Mouse (Mus musculus) limb, embryonic 11.5 days (tissue): Measurements from ENCODE around the gene Aldh1a2. TPM values are rescaled to one million over a fixed set of nuclear protein-coding genes. Genes with fewer than 3 reads are reported as not detected.

Experiments used
- ATAC-seq: fragments of 200-750 bp; cut with Nextera tagmentation; 2 replicates; pipeline ENCODE4 v1.8.0; 2017; ENCODE audit warnings: low read depth; ENCODE audit not compliant: insufficient number of reproducible peaks, low FRiP score, low TSS enrichment
- DNase-seq: peaks from one replicate; pipeline ENCODE4 v3.0.0-alpha.2; 2015; ENCODE audit warnings: low spot score
- H3K27ac ChIP-seq: fragments of 300-500 bp; sonication (generic); replicated peaks from 2 replicates; pipeline ENCODE4 v1.5.1; 2014; ENCODE audit warnings: low read depth, mild to moderate bottlenecking, low read length
- H3K27me3 ChIP-seq: fragments of 300-500 bp; sonication (generic); 2 replicates; pipeline ENCODE4 v1.6.1; 2014; ENCODE audit warnings: mild to moderate bottlenecking, low read length, mixed read lengths; ENCODE audit not compliant: control insufficient read depth, insufficient read depth
- H3K36me3 ChIP-seq: fragments of 300-500 bp; sonication (generic); 2 replicates; pipeline ENCODE4 v1.6.1; 2014; ENCODE audit warnings: mild to moderate bottlenecking, low read length, moderate library complexity, mixed read lengths; ENCODE audit not compliant: control insufficient read depth, insufficient read depth
- H3K4me1 ChIP-seq: fragments of 300-500 bp; sonication (generic); 2 replicates; pipeline ENCODE4 v1.6.1; 2014; ENCODE audit warnings: low read length, mixed read lengths; ENCODE audit not compliant: control insufficient read depth, insufficient read depth
- H3K4me2 ChIP-seq: fragments of 300-500 bp; sonication (generic); 2 replicates; pipeline ENCODE4 v1.6.1; 2014; ENCODE audit warnings: low read depth, mild to moderate bottlenecking, moderate library complexity; ENCODE audit not compliant: severe bottlenecking
- H3K4me3 ChIP-seq: fragments of 300-500 bp; sonication (generic); 2 replicates; pipeline ENCODE4 v1.5.1; 2014; ENCODE audit warnings: low read depth, low read length
- H3K9ac ChIP-seq: fragments of 300-500 bp; sonication (generic); 2 replicates; pipeline ENCODE4 v1.6.1; 2014; ENCODE audit warnings: mild to moderate bottlenecking, low read length
- H3K9me3 ChIP-seq: fragments of 300-500 bp; sonication (generic); 2 replicates; pipeline ENCODE4 v1.6.1; 2016; ENCODE audit warnings: low read length; ENCODE audit not compliant: control insufficient read depth
- WGBS: fragments of 180-500 bp; shearing (Covaris S2); extraction: QIAGEN DNeasy Blood & Tissue Kit; methylation state at CpG from one replicate; pipeline ENCODE4 v1.1.7; 2014; 5-methylcytosine and 5-hydroxymethylcytosine counted together
- polyA plus RNA-seq: library from polyadenylated mRNA; unstranded; fragments of >200 nt; fragmentation: Nextera tagmentation; extraction: Ambion mirVana; gene quantifications from 2 replicates; pipeline ENCODE4 v1.2.1, GENCODE M21; 2014

Gene Aldh1a2
- polyA plus RNA-seq, 1 experiment from 2014 or later: 42.3 TPM

GRCm38 (mm10) chr9:71175686-71176085, 39.9 kb upstream of the Aldh1a2 start:
- ATAC-seq: no peak
- H3K36me3 ChIP-seq: no peaks in the 10 kb centered on the region
- WGBS: 88% methylated on average over 1 of the region's 1 CpGs
- no peaks in the 10 kb centered on the region for H3K4me1 ChIP-seq
- no peak overlapping the region for H3K4me3 ChIP-seq
- DNase-seq: no peak
- no peak overlapping the region for H3K9ac ChIP-seq
- H3K27ac ChIP-seq: no peak overlapping the region
- H3K4me2 ChIP-seq: no peak overlapping the region
- no peaks in the 10 kb centered on the region for H3K9me3 ChIP-seq
- H3K27me3 ChIP-seq: no peaks in the 10 kb centered on the region

- no peak overlapping the region for H3K4me2 ChIP-seq
- DNase-seq (no peak), ATAC-seq (no peak)
- 85% methylated on average over 6 of the region's 6 CpGs for whole genome bisulfite sequencing
- no peak overlapping the region for H3K4me3 ChIP-seq
- no peaks in the 10 kb centered on the region for H3K9me3 ChIP-seq
- no peak overlapping the region for H3K27ac ChIP-seq
- no peaks in the 10 kb centered on the region for H3K27me3 ChIP-seq
- no peaks in the 10 kb centered on the region for H3K4me1 ChIP-seq
- no peak overlapping the region for H3K9ac ChIP-seq
- no peaks in the 10 kb centered on the region for H3K36me3 ChIP-seq
Observed at GRCm38 (mm10) chr9:71179276-71179896, 36.2 kb upstream of the Aldh1a2 start.

- DNase-seq (no peak), ATAC-seq (no peak)
- Histone ChIP-seq H3K27ac (no peak overlapping the region), H3K4me3 (no peak overlapping the region), H3K9ac (no peak overlapping the region), H3K4me2 (no peak overlapping the region), H3K27me3 (no peaks in the 10 kb centered on the region), H3K36me3 (no peaks in the 10 kb centered on the region), H3K9me3 (no peaks in the 10 kb centered on the region), H3K4me1 (no peaks in the 10 kb centered on the region)
- 74% methylated on average over 8 of the region's 8 CpGs for WGBS
Observed at GRCm38 (mm10) chr9:71179964-71180700, 35.5 kb upstream of the Aldh1a2 start.

GRCm38 (mm10) chr9:71185285-71185684, 30.3 kb upstream of the Aldh1a2 start:
- no peak for DNase-seq
- H3K9me3 ChIP-seq: no peaks in the 10 kb centered on the region
- no peak overlapping the region for H3K9ac ChIP-seq
- H3K27me3 ChIP-seq: no peaks in the 10 kb centered on the region
- H3K4me2 ChIP-seq: no peak overlapping the region
- H3K27ac ChIP-seq: no peak overlapping the region
- no peak for ATAC-seq
- no peaks in the 10 kb centered on the region for H3K36me3 ChIP-seq
- H3K4me3 ChIP-seq: no peak overlapping the region
- H3K4me1 ChIP-seq: no peaks in the 10 kb centered on the region

GRCm38 (mm10) chr9:71185823-71186222, 29.8 kb upstream of the Aldh1a2 start:
- Histone ChIP-seq H3K27me3 (no peaks in the 10 kb centered on the region), H3K9me3 (no peaks in the 10 kb centered on the region), H3K4me2 (no peak overlapping the region), H3K27ac (no peak overlapping the region), H3K36me3 (no peaks in the 10 kb centered on the region), H3K4me3 (no peak overlapping the region), H3K4me1 (no peaks in the 10 kb centered on the region), H3K9ac (no peak overlapping the region)
- DNase-seq (no peak), ATAC-seq (no peak)
- 86% methylated on average over 2 of the region's 2 CpGs for WGBS

- H3K4me3 ChIP-seq: no peak overlapping the region
- no peak overlapping the region for H3K27ac ChIP-seq
- WGBS: 90% methylated on average over 7 of the region's 7 CpGs
- no peak for ATAC-seq
- no peak overlapping the region for H3K4me2 ChIP-seq
- no peaks in the 10 kb centered on the region for H3K4me1 ChIP-seq
- H3K9me3 ChIP-seq: no peaks in the 10 kb centered on the region
- DNase-seq: no peak
- H3K9ac ChIP-seq: no peak overlapping the region
- H3K27me3 ChIP-seq: no peaks in the 10 kb centered on the region
- H3K36me3 ChIP-seq: no peaks in the 10 kb centered on the region
Observed at GRCm38 (mm10) chr9:71187396-71187795, 28.2 kb upstream of the Aldh1a2 start.

GRCm38 (mm10) chr9:71188647-71189415, 26.8 kb upstream of the Aldh1a2 start:
- peak; percentile 89 for DNase-seq
- no peaks in the 10 kb centered on the region for H3K36me3 ChIP-seq
- no peak overlapping the region for H3K4me3 ChIP-seq
- ATAC-seq: 0 out of 2 replicates have a peak, but pooled peaks have one; percentile 31
- H3K27ac ChIP-seq: no peak overlapping the region
- H3K9ac ChIP-seq: no peak overlapping the region
- WGBS: 15% methylated on average over 12 of the region's 12 CpGs
- H3K27me3 ChIP-seq: no peaks in the 10 kb centered on the region
- H3K4me2 ChIP-seq: peak overlapping the region; percentile 23; the same call in 1 of the 2 replicates
- H3K4me1 ChIP-seq: no peaks in the 10 kb centered on the region
- no peaks in the 10 kb centered on the region for H3K9me3 ChIP-seq

- H3K36me3 ChIP-seq: no peaks in the 10 kb centered on the region
- no peaks in the 10 kb centered on the region for H3K9me3 ChIP-seq
- H3K4me2 ChIP-seq: no peak overlapping the region
- DNase-seq: no peak
- H3K27me3 ChIP-seq: no peaks in the 10 kb centered on the region
- ATAC-seq: no peak
- H3K4me1 ChIP-seq: no peaks in the 10 kb centered on the region
- WGBS: 75% methylated on average over 5 of the region's 5 CpGs
- no peak overlapping the region for H3K4me3 ChIP-seq
- H3K9ac ChIP-seq: no peak overlapping the region
- H3K27ac ChIP-seq: no peak overlapping the region
Observed at GRCm38 (mm10) chr9:71198826-71199225, 16.8 kb upstream of the Aldh1a2 start.
